Mouse (Mus musculus) adrenal gland, adult 10 weeks (tissue): Measurements from ENCODE around the gene Amy1. TPM values are rescaled to one million over a fixed set of nuclear protein-coding genes. Genes with fewer than 3 reads are reported as not detected.

Experiments used
- polyA plus RNA-seq: library from polyadenylated mRNA; stranded (reverse); fragments of 350-450 nt; fragmentation: Illumina TruSeq; extraction: RNeasy Lipid Tissue Mini Kit (QIAGEN cat#74804); gene quantifications from one replicate; pipeline ENCODE4 v1.2.3, GENCODE M21; 2014; ENCODE audit warnings: low read depth, low replicate concordance

Gene Amy1
- 138 TPM for polyA plus RNA-seq

GRCm38 (mm10) chr3:113606599-113606998 is at the start of gene Amy1:
TSS of gene Amy1 (minus strand) at chr3:113606699.

DNA sequence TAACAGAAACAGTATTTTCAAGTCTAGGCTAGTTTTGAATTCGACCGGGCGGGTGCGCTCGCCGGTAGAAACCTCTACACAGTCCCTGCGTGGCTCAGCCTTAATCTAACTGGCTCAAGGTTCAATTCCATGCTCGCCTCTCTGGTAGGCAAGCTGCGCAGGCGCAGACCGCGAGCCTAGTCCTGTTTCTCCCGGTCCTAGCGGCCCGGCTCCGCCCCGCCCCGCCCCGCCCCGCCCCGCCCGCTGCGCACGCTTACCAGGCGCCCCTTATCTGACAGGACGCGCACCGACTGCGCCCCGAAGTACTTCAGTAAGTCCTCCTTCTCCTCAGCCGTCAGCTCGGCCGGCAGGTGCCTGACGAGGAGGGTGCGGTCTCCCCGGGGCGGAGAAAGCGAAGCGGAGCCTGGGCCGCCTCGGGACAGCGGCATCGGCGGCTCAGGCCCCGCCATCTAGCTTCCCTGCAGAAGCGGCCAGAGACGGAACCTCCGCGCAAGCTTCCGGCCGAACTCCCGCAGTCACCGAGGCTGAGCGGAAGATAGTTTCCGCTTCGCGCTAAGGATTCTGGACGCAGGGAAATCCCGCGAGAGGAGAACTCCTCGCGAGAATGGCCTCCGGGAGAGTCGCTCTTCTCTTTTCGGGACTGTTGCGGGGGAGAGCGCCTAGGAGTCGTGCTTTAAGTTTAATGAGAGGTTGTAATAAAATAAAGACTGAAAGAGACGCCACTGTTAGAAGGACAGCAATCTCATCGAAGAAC is 23.3 kb upstream of the Amy1 start, which contains the start of gene Rnpc3:
TSS of gene Rnpc3 (minus strand) at position 544 of the 754 bp plus-strand sequence.

DNA sequence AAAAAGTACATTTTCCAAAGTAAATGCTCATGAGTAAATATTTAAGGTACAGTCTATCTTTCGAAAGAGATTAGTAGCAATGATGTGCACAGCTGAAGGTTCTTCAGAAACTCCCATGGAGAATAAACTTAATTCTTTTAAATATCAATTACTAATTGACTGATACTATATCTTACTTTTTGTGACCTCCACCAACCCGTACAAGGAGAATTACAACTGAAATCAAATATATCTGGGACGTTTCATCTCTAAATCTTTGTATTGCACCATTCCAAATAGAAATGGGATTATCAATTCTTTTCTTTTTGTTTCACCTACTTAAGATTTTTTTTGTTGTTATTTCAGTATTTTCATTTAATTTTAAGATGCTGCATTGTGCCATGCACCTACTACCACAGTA is 74.2 kb downstream of the Amy1 start, which contains the start of gene Amy2a1:
TSS of gene Amy2a1 (minus strand) at position 101 of the 400 bp plus-strand sequence.

Other genes starting within 250 kb of the Amy1 start
- not detected for gene Amy2a1, start 74.3 kb downstream of the Amy1 start, polyA plus RNA-seq
- 74.1 TPM for gene Rnpc3, start 23.4 kb upstream of the Amy1 start, polyA plus RNA-seq